Mouse (Mus musculus): ENCODE measurements at regions not wholly inside any gene's neighbourhood (a gene's known extent, or its start where the extent isn't known, plus 50 kb on each side); places are given as distances from the start of the nearest gene placed in this dataset.

GRCm38 (mm10) chr5:51866002-51866401 lies 298.5 kb upstream of the Ppargc1a start:
- no peak for TF ChIP-seq RCOR1 (conservative IDR thresholded peaks at IDR 0.05; ENCODE audit: low read depth, low read length)
- no peak for TF ChIP-seq JUND (conservative IDR thresholded peaks at IDR 0.05; ENCODE audit: low read depth, low read length)
- no peak for TF ChIP-seq CTCF (conservative IDR thresholded peaks at IDR 0.05 in 1 of 2, IDR thresholded peaks at IDR 0.05 in 1 of 2; ENCODE audit: low read depth in 2 of 2, low read length in 2 of 2)
- TF ChIP-seq ZMIZ1 (IDR thresholded peaks at IDR 0.05; ENCODE audit: low read depth, low read length), result no peak
- no peak for TF ChIP-seq POLR2A (IDR thresholded peaks at IDR 0.05; ENCODE audit: low read depth, low read length)
